Mouse (Mus musculus): Measurements from ENCODE around the gene Krt222. TPM values are rescaled to one million over a fixed set of nuclear protein-coding genes. Genes with fewer than 3 reads are reported as not detected.

Krt222 gene
- polyA plus RNA-seq, 2 experiments, result 0.01 to 0.13 TPM

- H3K36me3 ChIP-seq (replicated peaks; ENCODE audit: control insufficient read depth, insufficient read depth, low read depth), result peaks cover 68% of the 10 kb centered on the region
- no peak overlapping the region for H3K4me3 ChIP-seq (ENCODE audit: insufficient read depth in 1 of 2, low read depth in 2 of 2, low read length in 2 of 2)
- H3K27ac ChIP-seq, result no peak overlapping the region
- no peak overlapping the region for H3K9ac ChIP-seq (replicated peaks)
- peaks cover 15 to 19% of the 10 kb centered on the region in 2 experiments; a peak in 3 of 4 replicates for H3K4me1 ChIP-seq (replicated peaks; ENCODE audit: control insufficient read depth in 2 of 2, insufficient read depth in 2 of 2, low read length in 1 of 2)
- no peaks in the 10 kb centered on the region for H3K27me3 ChIP-seq (ENCODE audit: control insufficient read depth, insufficient read depth, low read length)
- no peak overlapping the region for H3K4me2 ChIP-seq (ENCODE audit: low read depth)
- no peak for TF ChIP-seq CTCF (IDR thresholded peaks at IDR 0.05; ENCODE audit: low read depth)
- TF ChIP-seq EP300 (IDR thresholded peaks at IDR 0.05; ENCODE audit: low read depth), result no peak
- no peaks in the 10 kb centered on the region for H3K9me3 ChIP-seq (ENCODE audit: control insufficient read depth, low read length)
- no peak for DNase-seq (ENCODE audit: low read depth in 3 of 3, low spot score in 3 of 3)
- WGBS (ENCODE audit: insufficient replicate concordance), result 72% methylated on average over 5 of the region's 5 CpGs
- no peak for ATAC-seq (ENCODE audit: insufficient read depth)
Observed at GRCm38 (mm10) chr11:99223310-99223709, 20.6 kb downstream of the Krt222 start.

GRCm38 (mm10) chr11:99221811-99222210 is 22.1 kb downstream of the Krt222 start:
- WGBS (ENCODE audit: insufficient replicate concordance), result 70% methylated on average over 2 of the region's 2 CpGs
- DNase-seq (ENCODE audit: low read depth in 3 of 3, low spot score in 3 of 3), result no peak
- H3K27ac ChIP-seq, result no peak overlapping the region
- no peaks in the 10 kb centered on the region for H3K9me3 ChIP-seq (ENCODE audit: control insufficient read depth, low read length)
- H3K27me3 ChIP-seq (ENCODE audit: control insufficient read depth, insufficient read depth, low read length), result no peaks in the 10 kb centered on the region
- no peak overlapping the region for H3K9ac ChIP-seq (replicated peaks)
- no peak overlapping the region for H3K4me2 ChIP-seq (ENCODE audit: low read depth)
- H3K4me1 ChIP-seq (replicated peaks; ENCODE audit: control insufficient read depth in 2 of 2, insufficient read depth in 2 of 2, low read length in 1 of 2), result peaks cover 7 to 8% of the 10 kb centered on the region in 2 experiments; a peak in 2 of 4 replicates
- ATAC-seq (ENCODE audit: insufficient read depth), result no peak
- peaks cover 69% of the 10 kb centered on the region for H3K36me3 ChIP-seq (replicated peaks; ENCODE audit: control insufficient read depth, insufficient read depth, low read depth)
- no peak overlapping the region for H3K4me3 ChIP-seq (ENCODE audit: insufficient read depth in 1 of 2, low read depth in 2 of 2, low read length in 2 of 2)
- no peak for TF ChIP-seq CTCF (IDR thresholded peaks at IDR 0.05; ENCODE audit: low read depth)
- no peak for TF ChIP-seq EP300 (IDR thresholded peaks at IDR 0.05; ENCODE audit: low read depth)

GRCm38 (mm10) chr11:99217248-99217986 is 26.5 kb downstream of the Krt222 start:
- DNase-seq (ENCODE audit: low read depth in 3 of 3, low spot score in 3 of 3) (no peak), ATAC-seq (ENCODE audit: insufficient read depth) (no peak)
- no peak overlapping the region for H3K4me3 ChIP-seq (ENCODE audit: insufficient read depth in 1 of 2, low read depth in 2 of 2, low read length in 2 of 2)
- no peaks in the 10 kb centered on the region for H3K27me3 ChIP-seq (ENCODE audit: control insufficient read depth, insufficient read depth, low read length)
- 0 out of 2 replicates have a peak, but pooled peaks have one; percentile 16 for TF ChIP-seq CTCF (IDR thresholded peaks at IDR 0.05; ENCODE audit: low read depth)
- no peak for TF ChIP-seq EP300 (IDR thresholded peaks at IDR 0.05; ENCODE audit: low read depth)
- H3K9ac ChIP-seq (replicated peaks), result no peak overlapping the region
- H3K4me2 ChIP-seq (ENCODE audit: low read depth), result no peak overlapping the region
- no peaks in the 10 kb centered on the region for H3K9me3 ChIP-seq (ENCODE audit: control insufficient read depth, low read length)
- H3K27ac ChIP-seq, result no peak overlapping the region
- WGBS (ENCODE audit: insufficient replicate concordance), result 82% methylated on average over 7 of the region's 7 CpGs
- peaks cover 79% of the 10 kb centered on the region for H3K36me3 ChIP-seq (replicated peaks; ENCODE audit: control insufficient read depth, insufficient read depth, low read depth)
- no peaks in the 10 kb centered on the region for H3K4me1 ChIP-seq (replicated peaks; ENCODE audit: control insufficient read depth in 2 of 2, insufficient read depth in 2 of 2, low read length in 1 of 2)

- Histone ChIP-seq H3K9me3 (ENCODE audit: control insufficient read depth, low read length) (no peaks in the 10 kb centered on the region), H3K4me2 (ENCODE audit: low read depth) (no peak overlapping the region), H3K27ac (no peak overlapping the region), H3K4me3 (ENCODE audit: insufficient read depth in 1 of 2, low read depth in 2 of 2, low read length in 2 of 2) (no peak overlapping the region), H3K4me1 (replicated peaks; ENCODE audit: control insufficient read depth in 2 of 2, insufficient read depth in 2 of 2, low read length in 1 of 2) (no peaks in the 10 kb centered on the region), H3K9ac (replicated peaks) (no peak overlapping the region), H3K36me3 (replicated peaks; ENCODE audit: control insufficient read depth, insufficient read depth, low read depth) (peaks cover 87% of the 10 kb centered on the region), H3K27me3 (ENCODE audit: control insufficient read depth, insufficient read depth, low read length) (no peaks in the 10 kb centered on the region)
- no peak for ATAC-seq (ENCODE audit: insufficient read depth)
- no peak for DNase-seq (ENCODE audit: low read depth in 3 of 3, low spot score in 3 of 3)
- TF ChIP-seq CTCF (IDR thresholded peaks at IDR 0.05; ENCODE audit: low read depth) (no peak), EP300 (IDR thresholded peaks at IDR 0.05; ENCODE audit: low read depth) (no peak)
- 81% methylated on average over 3 of the region's 3 CpGs for WGBS (ENCODE audit: insufficient replicate concordance)
Observed at GRCm38 (mm10) chr11:99216181-99216580, 27.7 kb downstream of the Krt222 start.

- peaks cover 0 to under 1% of the 10 kb centered on the region in 2 experiments; a peak in 2 of 4 replicates for H3K4me1 ChIP-seq (replicated peaks; ENCODE audit: control insufficient read depth in 2 of 2, insufficient read depth in 2 of 2, low read length in 1 of 2)
- ATAC-seq (ENCODE audit: insufficient read depth), result peak; percentile 47; the same call in 1 of the 2 replicates
- 49% methylated on average over 7 of the region's 7 CpGs for WGBS (ENCODE audit: insufficient replicate concordance)
Observed at GRCm38 (mm10) chr11:99212693-99213092, 31.2 kb downstream of the Krt222 start.

More at GRCm38 (mm10) chr11:99212693-99213092, 31.2 kb downstream of the Krt222 start:
- Histone ChIP-seq H3K9me3 (ENCODE audit: control insufficient read depth, low read length) (no peaks in the 10 kb centered on the region), H3K36me3 (replicated peaks; ENCODE audit: control insufficient read depth, insufficient read depth, low read depth) (peaks cover 66% of the 10 kb centered on the region), H3K4me2 (ENCODE audit: low read depth) (no peak overlapping the region), H3K4me3 (ENCODE audit: insufficient read depth in 1 of 2, low read depth in 2 of 2, low read length in 2 of 2) (no peak overlapping the region), H3K27me3 (ENCODE audit: control insufficient read depth, insufficient read depth, low read length) (no peaks in the 10 kb centered on the region), H3K9ac (replicated peaks) (no peak overlapping the region), H3K27ac (no peak overlapping the region)
- TF ChIP-seq EP300 (IDR thresholded peaks at IDR 0.05; ENCODE audit: low read depth) (no peak), CTCF (IDR thresholded peaks at IDR 0.05; ENCODE audit: low read depth) (no peak)
- no peak for DNase-seq (ENCODE audit: low read depth in 3 of 3, low spot score in 3 of 3)
